Comparison of ENCODE assay signal across 21 mouse cellular contexts in genomic region chr10:30730791-30731190, GRCm38 (mm10).
A peak's percentile ranks its signal among the peaks of the same experiment; 100 is the strongest.
DNase-seq lines count a peak whose midpoint lies in the region; ATAC-seq and TF ChIP-seq lines count a peak whose summit lies in the region.
"Had no signal": no experiment of that assay in that cellular context is flagged by ENCODE, and none has a peak within 500 bp of the region (broad histone marks: within the 10 kb centered on the region; RNA-seq: fewer than 3 reads in every experiment).

No protein-coding gene starts in this region.

- intact Hi-C loops in gastrocnemius, adult 2 months (cut with DNase I), result no loop called here

- H3K9ac ChIP-seq in MEL (ENCODE audit: control insufficient read depth, low read depth, low read length, poor library complexity, severe bottlenecking), result no peak overlapping the region
- H3K9ac ChIP-seq in liver, postnatal 0 days (replicated peaks), result no peak overlapping the region
- H3K9ac ChIP-seq: heart, embryonic 15.5 days; hindbrain, embryonic 13.5 days had no signal

- H3K4me1 ChIP-seq in E14TG2a.4 (replicated peaks; ENCODE audit: low read depth, low read length), result peaks cover 97% of the 10 kb centered on the region
- no peaks in the 10 kb centered on the region for H3K4me1 ChIP-seq in MEL (ENCODE audit: control insufficient read depth in 1 of 2, insufficient read depth in 2 of 2, low read length in 2 of 2)
- H3K4me1 ChIP-seq in liver, postnatal 0 days (ENCODE audit: insufficient read depth), result peaks cover 9% of the 10 kb centered on the region
- H3K4me1 ChIP-seq: embryonic facial prominence, embryonic 10.5 days; heart, embryonic 15.5 days; hindbrain, embryonic 13.5 days had no signal

- no peak overlapping the region for H3K4me2 ChIP-seq in liver, postnatal 0 days (ENCODE audit: low read depth, low read length)
- H3K4me2 ChIP-seq: heart, embryonic 11.5 days; heart, embryonic 15.5 days; hindbrain, embryonic 13.5 days had no signal

- no peak for TF ChIP-seq EP300 in MEL (IDR thresholded peaks at IDR 0.05; ENCODE audit: low read depth in 1 of 2, low read length in 2 of 2)
- no peak for TF ChIP-seq EP300 in liver, postnatal 0 days (IDR thresholded peaks at IDR 0.05; ENCODE audit: low read depth)

- TF ChIP-seq CTCF in E14TG2a.4 (conservative IDR thresholded peaks at IDR 0.05; ENCODE audit: low read length) (peak; percentile 41), MEL (IDR thresholded peaks at IDR 0.05 in 2 of 3, conservative IDR thresholded peaks at IDR 0.05 in 1 of 3; ENCODE audit: control insufficient read depth in 1 of 3, insufficient read depth in 1 of 3, low read depth in 2 of 3, low read length in 3 of 3, poor library complexity in 1 of 3, severe bottlenecking in 1 of 3) (peak in 2 of 3 experiments; percentile 6 to 13; a peak in 1 of 6 replicates)
- no peak for TF ChIP-seq CTCF in liver, postnatal 0 days (IDR thresholded peaks at IDR 0.05; ENCODE audit: low read depth)
- no peak for TF ChIP-seq CTCF in gastrocnemius, adult 2 months (IDR thresholded peaks at IDR 0.05)

- H3K9me3 ChIP-seq in E14TG2a.4 (ENCODE audit: low read length) (no peaks in the 10 kb centered on the region), MEL (replicated peaks; ENCODE audit: insufficient read depth, low read length) (no peaks in the 10 kb centered on the region)
- H3K9me3 ChIP-seq in liver, postnatal 0 days (ENCODE audit: low read length), result no peaks in the 10 kb centered on the region
- H3K9me3 ChIP-seq: embryonic facial prominence, embryonic 10.5 days; forebrain, embryonic 10.5 days; G1E; heart, embryonic 15.5 days; hindbrain, embryonic 13.5 days had no signal

- H3K27ac ChIP-seq in MEL (ENCODE audit: control insufficient read depth, low read depth, low read length), result no peak overlapping the region
- H3K27ac ChIP-seq in liver, postnatal 0 days (ENCODE audit: low read depth), result no peak overlapping the region
- no peak overlapping the region for H3K27ac ChIP-seq in gastrocnemius, adult 2 months
- H3K27ac ChIP-seq: embryonic facial prominence, embryonic 10.5 days; forebrain, embryonic 10.5 days; heart, adult 2 months; heart, embryonic 15.5 days; hindbrain, embryonic 13.5 days; hindbrain, postnatal 0 days had no signal

- TF ChIP-seq RAD21 in MEL (IDR thresholded peaks at IDR 0.05; ENCODE audit: low read depth, low read length), result no peak

- 46% methylated on average over 1 of the region's 1 CpGs for WGBS in liver, postnatal 0 days (ENCODE audit: insufficient replicate concordance)

- H3K36me3 ChIP-seq in E14TG2a.4 (ENCODE audit: insufficient read depth, low read length), result no peaks in the 10 kb centered on the region
- no peaks in the 10 kb centered on the region for H3K36me3 ChIP-seq in MEL (ENCODE audit: control insufficient read depth in 1 of 2, insufficient read depth in 2 of 2, low read length in 2 of 2)
- no peaks in the 10 kb centered on the region for H3K36me3 ChIP-seq in liver, postnatal 0 days (replicated peaks; ENCODE audit: insufficient read depth, low read length)
- H3K36me3 ChIP-seq: embryonic facial prominence, embryonic 10.5 days; forebrain, embryonic 10.5 days; heart, embryonic 15.5 days; hindbrain, embryonic 13.5 days had no signal

- no peaks in the 10 kb centered on the region for H3K79me2 ChIP-seq in MEL (ENCODE audit: control insufficient read depth, insufficient read depth, low read length, poor library complexity)

- no peak overlapping the region for H3K4me3 ChIP-seq in E14TG2a.4 (replicated peaks; ENCODE audit: low read length)
- no peak overlapping the region for H3K4me3 ChIP-seq in MEL (ENCODE audit: control insufficient read depth in 1 of 2, insufficient read depth in 1 of 2, low read depth in 2 of 2, low read length in 2 of 2)
- H3K4me3 ChIP-seq in liver, postnatal 0 days (ENCODE audit: low read depth, low read length), result no peak overlapping the region
- no peak overlapping the region for H3K4me3 ChIP-seq in gastrocnemius, adult 2 months
- H3K4me3 ChIP-seq: embryonic facial prominence, embryonic 10.5 days; erythroblast, embryonic 14.5 days; forebrain, embryonic 10.5 days; heart, adult 2 months; heart, embryonic 15.5 days; hindbrain, embryonic 13.5 days had no signal

- no peak for ATAC-seq in liver, postnatal 0 days
- ATAC-seq: CD4-positive, CD25-positive, alpha-beta regulatory T cell, adult 4 months; forebrain, embryonic 14.5 days; hindbrain, postnatal 0 days had no signal

- H3K27me3 ChIP-seq in E14TG2a.4 (ENCODE audit: insufficient read depth, low read length) (no peaks in the 10 kb centered on the region), MEL (ENCODE audit: control insufficient read depth in 1 of 2, insufficient read depth in 2 of 2, low read length in 2 of 2) (no peaks in the 10 kb centered on the region)
- H3K27me3 ChIP-seq in liver, postnatal 0 days (ENCODE audit: insufficient read depth, low read length), result no peaks in the 10 kb centered on the region
- H3K27me3 ChIP-seq: heart, embryonic 15.5 days; hindbrain, embryonic 13.5 days had no signal

- peak; percentile 37 for DNase-seq in 3T3-L1 (ENCODE audit: low read depth, low spot score)
- peak; percentile 32 for DNase-seq in MEL (ENCODE audit: low read depth, low spot score)
- DNase-seq in liver, postnatal 0 days, result peak; percentile 22
- no peak for DNase-seq in kidney, postnatal 14 days
- no peak for DNase-seq in gastrocnemius, adult 2 months
- DNase-seq: B cell, adult 2 months; cerebellum, adult 18-20 months; cerebellum, adult 9-11 months; cerebellum, postnatal 36 days; heart, adult 2 months had no signal

- TF ChIP-seq POLR2A in MEL (IDR thresholded peaks at IDR 0.05; ENCODE audit: control insufficient read depth in 1 of 2, insufficient read depth in 1 of 2, low read depth in 1 of 2, low read length in 2 of 2, poor library complexity in 1 of 2), result no peak

TF ChIP-seq in MEL, 35 proteins besides CTCF, POLR2A, EP300 and RAD21:
- no peak for TF ChIP-seq ZMIZ1 (IDR thresholded peaks at IDR 0.05; ENCODE audit: low read depth, low read length)
- no peak for TF ChIP-seq USF2 (IDR thresholded peaks at IDR 0.05; ENCODE audit: borderline replicate concordance in 1 of 2, insufficient read depth in 1 of 2, low read depth in 1 of 2, low read length in 2 of 2)
- TF ChIP-seq ETS1 (IDR thresholded peaks at IDR 0.05; ENCODE audit: low read depth, low read length), result no peak
- no peak for TF ChIP-seq ZC3H11A (IDR thresholded peaks at IDR 0.05; ENCODE audit: low read depth, low read length)
- no peak for TF ChIP-seq MEF2A (IDR thresholded peaks at IDR 0.05; ENCODE audit: extremely low read depth, insufficient replicate concordance, low read depth, low read length, poor library complexity, severe bottlenecking)
- TF ChIP-seq TAL1 (IDR thresholded peaks at IDR 0.05; ENCODE audit: low read length), result no peak
- no peak for TF ChIP-seq TCF12 (IDR thresholded peaks at IDR 0.05; ENCODE audit: low read depth, low read length)
- no peak for TF ChIP-seq JUND (IDR thresholded peaks at IDR 0.05; ENCODE audit: low read depth, low read length)
- TF ChIP-seq TBP (IDR thresholded peaks at IDR 0.05; ENCODE audit: low read depth, low read length), result no peak
- TF ChIP-seq NRF1 (IDR thresholded peaks at IDR 0.05; ENCODE audit: insufficient read depth, low read depth, low read length, poor library complexity, severe bottlenecking), result no peak
- TF ChIP-seq ZKSCAN1 (IDR thresholded peaks at IDR 0.05; ENCODE audit: low read depth, low read length), result no peak
- no peak for TF ChIP-seq E2F4 (IDR thresholded peaks at IDR 0.05; ENCODE audit: borderline replicate concordance, low read depth, low read length)
- TF ChIP-seq CHD2 (IDR thresholded peaks at IDR 0.05; ENCODE audit: low read length), result no peak
- no peak for TF ChIP-seq USF1 (IDR thresholded peaks at IDR 0.05; ENCODE audit: low read depth, low read length)
- TF ChIP-seq ZNF384 (IDR thresholded peaks at IDR 0.05; ENCODE audit: low read depth, low read length), result no peak
- TF ChIP-seq RCOR1 (IDR thresholded peaks at IDR 0.05; ENCODE audit: low read depth, low read length), result no peak
- TF ChIP-seq KAT2A (conservative IDR thresholded peaks at IDR 0.05; ENCODE audit: low read depth, low read length), result no peak
TF ChIP-seq in MEL: peak in this region for 0.

Comparison
In these comparisons a context has a peak if more than half of its experiments do, and no peak if none do; other contexts are left out.
1. DNase-seq: peak in 3T3-L1 (single experiment), MEL (single experiment) and liver, postnatal 0 days (single experiment); none in kidney, postnatal 14 days (single experiment) and gastrocnemius, adult 2 months (single experiment).
2. CTCF ChIP-seq: peak in E14TG2a.4 (single experiment) and MEL (2 of 3); none in liver, postnatal 0 days (single experiment) and gastrocnemius, adult 2 months (single experiment).